Mouse (Mus musculus) liver, postnatal 0 days (tissue): ENCODE data around the gene Foxo3.

Experiments used
- CTCF ChIP-seq: sonication (generic); IDR thresholded peaks from 2 replicates; pipeline ENCODE4 v1.5.1; 2016; ENCODE audit warnings: antibody characterized with exemption, low read depth
- EP300 ChIP-seq: IDR thresholded peaks from 2 replicates; pipeline ENCODE4 v1.6.1; 2016; ENCODE audit warnings: antibody characterized with exemption, low read depth, mild to moderate bottlenecking

- no peak for TF ChIP-seq CTCF
- TF ChIP-seq EP300 = no peak
These were observed 30.1 kb downstream of the Foxo3 start for GRCm38 (mm10) chr10:42246483-42246882.
